Mouse (Mus musculus) lung, postnatal 14 days (tissue): ENCODE data around the gene Tle3.
A peak's percentile ranks its signal among the peaks of the same experiment; 100 is the strongest.

Experiments used
- DNase-seq: peaks from one replicate; pipeline ENCODE4 v3.0.0; 2021

Tle3 gene

GRCm38 (mm10) chr9:61371755-61372509 lies at the start of gene Tle3:
Gene Tle3, plus strand, starts transcription at chr9:61372366.
- peak; percentile 99 for DNase-seq

GRCm38 (mm10) chr9:61323221-61323620 lies 48.9 kb upstream of the Tle3 start:
- no peak for DNase-seq

- DNase-seq = no peak
Observed at GRCm38 (mm10) chr9:61323879-61324278, 48.3 kb upstream of the Tle3 start.

GRCm38 (mm10) chr9:61324354-61324753 lies 47.8 kb upstream of the Tle3 start:
- DNase-seq = no peak

- DNase-seq = no peak
Observed at GRCm38 (mm10) chr9:61325012-61325411, 47.2 kb upstream of the Tle3 start.

- DNase-seq = no peak
Observed at GRCm38 (mm10) chr9:61325931-61326351, 46.2 kb upstream of the Tle3 start.

- DNase-seq = no peak
Observed at GRCm38 (mm10) chr9:61326922-61327321, 45.2 kb upstream of the Tle3 start.

GRCm38 (mm10) chr9:61328173-61328572 lies 44.0 kb upstream of the Tle3 start:
- DNase-seq = no peak

GRCm38 (mm10) chr9:61330747-61331146 lies 41.4 kb upstream of the Tle3 start:
- DNase-seq = no peak

- DNase-seq = no peak
Observed at GRCm38 (mm10) chr9:61332226-61332936, 39.8 kb upstream of the Tle3 start.

GRCm38 (mm10) chr9:61336179-61336578 lies 36.0 kb upstream of the Tle3 start:
- no peak for DNase-seq

GRCm38 (mm10) chr9:61336591-61337587 lies 35.3 kb upstream of the Tle3 start:
- DNase-seq = peak; percentile 79

GRCm38 (mm10) chr9:61337665-61338064 lies 34.5 kb upstream of the Tle3 start:
- DNase-seq = peak; percentile 48

- DNase-seq = peak; percentile 47
Observed at GRCm38 (mm10) chr9:61339311-61339710, 32.9 kb upstream of the Tle3 start.

GRCm38 (mm10) chr9:61340333-61340732 lies 31.8 kb upstream of the Tle3 start:
- no peak for DNase-seq

- no peak for DNase-seq
Observed at GRCm38 (mm10) chr9:61342297-61342696, 29.9 kb upstream of the Tle3 start.

GRCm38 (mm10) chr9:61344684-61345083 lies 27.5 kb upstream of the Tle3 start:
- no peak for DNase-seq

GRCm38 (mm10) chr9:61347011-61347410 lies 25.2 kb upstream of the Tle3 start:
- DNase-seq = no peak

- DNase-seq = peak; percentile 36
Observed at GRCm38 (mm10) chr9:61348036-61348435, 24.1 kb upstream of the Tle3 start.

GRCm38 (mm10) chr9:61348616-61349015 lies 23.6 kb upstream of the Tle3 start:
- DNase-seq = no peak

GRCm38 (mm10) chr9:61349697-61350096 lies 22.5 kb upstream of the Tle3 start:
- peak; percentile 54 for DNase-seq

GRCm38 (mm10) chr9:61351164-61351563 lies 21.0 kb upstream of the Tle3 start:
- DNase-seq = peak; percentile 72

- DNase-seq = no peak
Observed at GRCm38 (mm10) chr9:61358933-61359332, 13.2 kb upstream of the Tle3 start.
